Mouse (Mus musculus) lung, postnatal 0 days (tissue): ENCODE measurements at regions not wholly inside any gene's neighbourhood (a gene's known extent, or its start where the extent isn't known, plus 50 kb on each side); places are given as distances from the start of the nearest gene placed in this dataset.

Source experiments
- CTCF ChIP-seq: IDR thresholded peaks from 2 replicates; pipeline ENCODE4 v1.5.1; 2016; ENCODE audit warnings: antibody characterized with exemption, mild to moderate bottlenecking
- EP300 ChIP-seq: IDR thresholded peaks from 2 replicates; pipeline ENCODE4 v1.6.1; 2016; ENCODE audit warnings: antibody characterized with exemption, mild to moderate bottlenecking, control low read depth

DNA sequence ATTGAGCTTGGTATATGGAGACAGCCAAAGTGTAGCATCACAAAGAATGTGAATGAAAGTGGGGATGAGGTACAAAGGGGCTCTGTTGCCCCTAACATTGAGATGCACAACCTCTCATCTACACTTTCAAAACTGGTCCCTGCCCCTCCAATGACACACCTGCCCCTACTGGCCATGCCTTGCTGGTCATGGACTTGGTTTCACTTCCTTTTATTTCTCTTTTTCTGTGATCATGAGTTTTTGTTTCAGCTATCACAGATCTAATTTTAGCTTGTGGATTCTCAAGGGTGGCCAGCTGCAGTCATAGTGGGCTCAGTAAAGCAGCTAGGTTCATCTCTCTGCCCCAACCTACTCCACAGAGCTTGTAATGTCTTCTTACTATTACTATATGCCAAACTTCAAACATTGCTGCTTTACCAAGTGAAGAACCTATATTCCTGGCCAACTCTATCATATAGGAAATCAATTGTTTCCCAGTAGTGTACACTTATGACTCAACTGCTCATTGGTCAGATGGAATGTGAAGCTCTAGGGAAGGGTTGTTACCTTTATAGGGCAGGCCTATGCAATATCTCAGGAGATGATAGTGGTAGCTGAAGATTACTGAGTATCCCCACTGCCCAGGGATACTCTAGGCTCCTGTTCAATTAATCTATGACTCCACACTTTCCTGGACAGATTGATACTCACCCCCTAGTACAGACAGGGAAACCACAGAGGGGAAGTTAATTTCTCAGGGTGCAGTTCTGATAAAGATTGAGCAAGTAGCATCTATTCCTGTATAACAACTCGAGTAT, 134.5 kb downstream of the Olfr164 start:
- TF ChIP-seq CTCF (no peak), EP300 (no peak)
